Mouse (Mus musculus): Measurements from ENCODE around the gene Smg1. TPM values are rescaled to one million over a fixed set of nuclear protein-coding genes. Genes with fewer than 3 reads are reported as not detected.
A peak's percentile ranks its signal among the peaks of the same experiment; 100 is the strongest.

Smg1 gene
- total RNA-seq (2021) = 10 to 100 TPM; 52.3 to 57.2 TPM

GRCm38 (mm10) chr7:118243453-118244385 is at the start of gene Smg1:
Smg1 (minus strand) TSS chr7:118243670.
- peak; percentile 99 for DNase-seq
- intact Hi-C loops (cut with DNase I) = no loop called here

GRCm38 (mm10) chr7:118283186-118283585 is 39.7 kb upstream of the Smg1 start:
- intact Hi-C loops (cut with DNase I) = no loop called here
- no peak for DNase-seq

GRCm38 (mm10) chr7:118282543-118282942 is 39.1 kb upstream of the Smg1 start:
- intact Hi-C loops (cut with DNase I) = no loop called here
- no peak for DNase-seq

- intact Hi-C loops (cut with DNase I) = loop anchor here (5.0 kb wide), 1 partner anchor 92 kb away; no protein-coding TSS in a partner anchor
- no peak for DNase-seq
These were observed 36.1 kb upstream of the Smg1 start for GRCm38 (mm10) chr7:118279521-118279920.

GRCm38 (mm10) chr7:118277335-118277910 is 34.0 kb upstream of the Smg1 start:
- peak; percentile 45 to 53 for DNase-seq
- intact Hi-C loops (cut with DNase I) = loop anchor here (5.0 kb wide), 1 partner anchor 90 kb away; no protein-coding TSS in a partner anchor

- intact Hi-C loops (cut with DNase I) = loop anchor here (5.0 kb wide), 1 partner anchor 90 kb away; no protein-coding TSS in a partner anchor
These were observed 33.3 kb upstream of the Smg1 start for GRCm38 (mm10) chr7:118276684-118277334.

GRCm38 (mm10) chr7:118275265-118275664 is 31.8 kb upstream of the Smg1 start:
- intact Hi-C loops (cut with DNase I) = loop anchor here (5.0 kb wide), 1 partner anchor 88 kb away; no protein-coding TSS in a partner anchor
- DNase-seq = peak in 1 of 2 experiments; percentile 28

More at GRCm38 (mm10) chr7:118276684-118277334, 33.3 kb upstream of the Smg1 start:
- DNase-seq = no peak

- intact Hi-C loops (cut with DNase I) = loop anchor here (5.0 kb wide), 1 partner anchor 88 kb away; no protein-coding TSS in a partner anchor
- no peak for DNase-seq
These were observed 31.4 kb upstream of the Smg1 start for GRCm38 (mm10) chr7:118274851-118275250.

GRCm38 (mm10) chr7:118274169-118274568 is 30.7 kb upstream of the Smg1 start:
- intact Hi-C loops (cut with DNase I) = no loop called here
- DNase-seq = no peak

- peak; percentile 56 to 65 for DNase-seq
- intact Hi-C loops (cut with DNase I) = no loop called here
These were observed 22.6 kb upstream of the Smg1 start for GRCm38 (mm10) chr7:118266099-118266498.

- intact Hi-C loops (cut with DNase I) = no loop called here
- DNase-seq = no peak
These were observed 20.1 kb upstream of the Smg1 start for GRCm38 (mm10) chr7:118263606-118264005.

GRCm38 (mm10) chr7:118262409-118262808 is 18.9 kb upstream of the Smg1 start:
- intact Hi-C loops (cut with DNase I) = no loop called here
- no peak for DNase-seq

- no peak for DNase-seq
- intact Hi-C loops (cut with DNase I) = no loop called here
These were observed 16.3 kb upstream of the Smg1 start for GRCm38 (mm10) chr7:118259676-118260305.

- intact Hi-C loops (cut with DNase I) = no loop called here
- DNase-seq = no peak
These were observed 15.0 kb upstream of the Smg1 start for GRCm38 (mm10) chr7:118258451-118258850.

GRCm38 (mm10) chr7:118256740-118257139 is 13.3 kb upstream of the Smg1 start:
- intact Hi-C loops (cut with DNase I) = no loop called here
- peak; percentile 28 to 47 for DNase-seq

- intact Hi-C loops (cut with DNase I) = no loop called here
- peak; percentile 54 to 63 for DNase-seq
These were observed 11.0 kb upstream of the Smg1 start for GRCm38 (mm10) chr7:118254460-118254859.

- no peak for DNase-seq
- intact Hi-C loops (cut with DNase I) = no loop called here
These were observed 10.5 kb upstream of the Smg1 start for GRCm38 (mm10) chr7:118254015-118254414.

GRCm38 (mm10) chr7:118252979-118253378 is 9.5 kb upstream of the Smg1 start:
- intact Hi-C loops (cut with DNase I) = no loop called here
- DNase-seq = no peak

GRCm38 (mm10) chr7:118252349-118252748 is 8.9 kb upstream of the Smg1 start:
- intact Hi-C loops (cut with DNase I) = no loop called here
- peak; percentile 77 to 84 for DNase-seq

- peak; percentile 42 to 48 for DNase-seq
- intact Hi-C loops (cut with DNase I) = no loop called here
These were observed 8.1 kb upstream of the Smg1 start for GRCm38 (mm10) chr7:118251392-118252170.
